Mouse (Mus musculus) adrenal gland, adult 2 months (tissue): ENCODE measurements around the gene Lysmd3. TPM values are rescaled to one million over a fixed set of nuclear protein-coding genes. Genes with fewer than 3 reads are reported as not detected.

Experiments
- DNase-seq: peaks from one replicate; pipeline ENCODE4 v3.0.0; 2021
- polyA plus RNA-seq: library from polyadenylated mRNA; depleted of rRNA; stranded (reverse); fragments of >200 nt; gene quantifications from 2 replicates; pipeline ENCODE4 v1.2.3, GENCODE M21; 2012; rRNA removed
- total RNA-seq, 2 experiments: library from RNA; stranded (reverse); gene quantifications; 2 replicates each; pipeline ENCODE4 v1.2.3; 2021

The Lysmd3 gene
- total and polyA plus RNA-seq, 3 experiments = 1.7 to 23.4 (median 21.3) TPM

DNA sequence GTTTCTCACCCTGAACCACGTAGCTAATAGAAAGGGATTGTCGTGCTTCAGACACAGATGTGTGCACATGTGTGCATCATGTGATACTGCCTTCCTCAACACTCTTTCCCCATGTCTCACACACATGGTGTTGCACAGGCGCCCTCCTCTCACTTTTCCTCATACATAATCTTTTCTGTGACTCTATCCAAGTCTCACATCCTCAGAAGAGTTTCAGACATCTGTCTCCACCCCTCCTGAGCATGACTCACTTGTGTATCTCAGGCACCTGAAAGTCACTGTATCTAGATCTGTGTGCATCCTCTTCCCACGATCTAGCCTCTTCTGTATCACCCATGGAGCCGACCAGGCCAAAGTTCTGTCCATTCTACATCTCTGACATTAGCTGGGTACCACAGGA is 10.2 kb downstream of the Lysmd3 start:
- DNase-seq = no peak

DNA sequence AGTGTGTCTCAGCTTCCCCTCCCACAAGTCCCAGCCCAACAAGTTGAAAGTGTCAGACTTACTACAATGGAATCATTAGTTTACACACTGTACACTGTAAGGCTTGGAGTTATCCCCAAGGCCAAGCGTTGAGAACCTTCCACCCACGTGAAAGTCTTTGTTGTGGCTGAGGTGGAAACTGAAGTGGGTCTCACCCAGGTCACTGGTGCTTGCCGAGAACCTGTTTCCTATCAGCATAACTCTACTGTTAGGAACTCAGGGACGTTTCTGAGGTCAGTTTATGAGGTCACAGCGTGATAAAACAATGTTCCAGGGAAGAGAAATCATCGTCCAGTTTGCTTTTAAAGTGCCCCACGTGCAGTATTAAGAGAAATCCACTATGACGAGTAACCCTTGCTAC is 17.9 kb downstream of the Lysmd3 start:
- DNase-seq = no peak

- DNase-seq = no peak
These were observed 25.6 kb downstream of the Lysmd3 start for GRCm38 (mm10) chr13:81683107-81683506.

- no peak for DNase-seq
These were observed 26.8 kb downstream of the Lysmd3 start for GRCm38 (mm10) chr13:81684258-81684657.

- DNase-seq = peak; percentile 17
These were observed 27.4 kb downstream of the Lysmd3 start for GRCm38 (mm10) chr13:81684884-81685283.

- no peak for DNase-seq
These were observed 32.1 kb downstream of the Lysmd3 start for GRCm38 (mm10) chr13:81689587-81689986.

GRCm38 (mm10) chr13:81690477-81690876 is 33.0 kb downstream of the Lysmd3 start:
- peak; percentile 14 for DNase-seq

GRCm38 (mm10) chr13:81691606-81692005 is 34.1 kb downstream of the Lysmd3 start:
- DNase-seq = peak; percentile 29

DNA sequence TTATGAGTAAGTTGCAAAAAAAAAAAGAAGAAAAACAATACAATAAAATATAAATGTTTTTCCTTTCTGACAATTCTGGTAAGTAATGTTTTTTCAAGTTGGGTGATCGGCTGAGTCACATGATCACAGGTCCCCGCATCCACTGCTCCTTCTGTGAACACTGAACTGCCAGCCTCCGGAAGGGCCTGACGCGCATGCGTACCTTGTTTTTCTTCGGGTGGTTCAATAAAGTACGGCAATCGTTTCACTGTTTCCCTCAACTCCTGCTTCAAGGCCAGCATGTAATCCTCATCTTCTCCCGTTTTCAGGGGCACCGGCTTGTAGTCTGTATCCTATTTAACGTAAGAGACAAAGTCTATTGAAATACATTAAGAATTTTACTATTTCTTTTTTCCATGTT is 37.0 kb downstream of the Lysmd3 start:
- no peak for DNase-seq

- no peak for DNase-seq
These were observed 45.7 kb downstream of the Lysmd3 start for GRCm38 (mm10) chr13:81703148-81703547.

DNA sequence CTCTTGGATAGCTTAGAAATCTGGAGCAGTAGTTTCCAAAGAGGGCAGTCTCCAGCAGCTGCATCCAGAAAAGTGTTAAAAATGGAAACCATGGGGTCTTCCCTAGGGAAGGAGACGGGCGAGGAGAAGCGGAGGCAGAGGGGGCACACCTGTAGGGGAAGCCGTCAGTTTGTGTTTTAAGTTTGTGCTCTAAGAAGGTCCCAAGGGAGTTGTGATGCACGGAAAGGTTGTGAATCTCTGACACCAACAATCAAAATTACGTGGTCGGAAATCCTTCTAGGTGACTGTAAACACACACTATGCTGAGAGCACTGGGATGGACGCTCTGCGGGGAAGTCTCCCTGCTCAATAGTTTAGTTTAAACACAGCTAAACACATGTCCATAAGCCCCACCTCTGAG is 46.2 kb downstream of the Lysmd3 start:
- DNase-seq = no peak

DNA sequence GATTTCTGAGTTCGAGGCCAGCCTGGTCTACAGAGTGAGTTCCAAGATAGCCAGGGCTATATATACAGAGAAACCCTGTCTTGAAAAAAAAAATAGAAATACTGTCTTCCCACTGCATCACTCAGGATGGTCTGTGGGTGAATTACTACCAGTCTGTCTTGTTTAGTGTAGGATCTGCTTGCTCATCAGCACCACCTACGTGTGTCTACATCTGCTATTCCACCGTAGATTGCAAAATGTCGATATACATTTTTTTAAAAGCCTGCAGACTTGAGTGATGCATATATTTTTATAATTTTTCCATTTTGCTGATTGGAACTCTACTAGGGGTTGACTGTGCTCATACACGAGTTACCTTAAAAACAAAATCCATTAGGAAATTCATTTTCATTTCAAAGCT is 48.8 kb downstream of the Lysmd3 start:
- no peak for DNase-seq

- DNase-seq = no peak
These were observed 52.3 kb downstream of the Lysmd3 start for GRCm38 (mm10) chr13:81709805-81710204.

DNA sequence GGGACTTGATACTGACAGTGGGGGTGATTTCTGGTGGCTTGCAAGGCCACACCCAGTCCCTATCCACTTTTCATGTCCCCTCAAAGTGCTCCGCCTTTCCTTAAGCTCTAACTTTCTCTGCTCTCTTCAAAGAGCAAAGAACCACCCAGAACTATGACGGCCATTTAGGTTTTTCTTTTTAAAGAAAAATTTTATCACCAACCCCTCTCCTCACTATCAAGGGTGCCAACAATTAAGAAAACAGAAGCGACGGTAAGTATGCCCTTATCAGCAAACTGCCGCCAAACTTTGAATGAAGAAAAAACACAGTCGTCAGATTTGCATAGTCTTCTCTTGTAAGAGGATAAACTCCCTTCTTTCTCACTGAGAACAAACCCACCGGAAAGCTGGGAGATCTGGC is 52.8 kb downstream of the Lysmd3 start:
- no peak for DNase-seq

- peak; percentile 98 for DNase-seq
These were observed 53.5 kb downstream of the Lysmd3 start, which contains the start of the genes Polr3g and Mblac2 for GRCm38 (mm10) chr13:81710775-81711545. Polr3g (minus strand) TSS chr13:81711013. Mblac2 (plus strand) TSS chr13:81711341.

DNA sequence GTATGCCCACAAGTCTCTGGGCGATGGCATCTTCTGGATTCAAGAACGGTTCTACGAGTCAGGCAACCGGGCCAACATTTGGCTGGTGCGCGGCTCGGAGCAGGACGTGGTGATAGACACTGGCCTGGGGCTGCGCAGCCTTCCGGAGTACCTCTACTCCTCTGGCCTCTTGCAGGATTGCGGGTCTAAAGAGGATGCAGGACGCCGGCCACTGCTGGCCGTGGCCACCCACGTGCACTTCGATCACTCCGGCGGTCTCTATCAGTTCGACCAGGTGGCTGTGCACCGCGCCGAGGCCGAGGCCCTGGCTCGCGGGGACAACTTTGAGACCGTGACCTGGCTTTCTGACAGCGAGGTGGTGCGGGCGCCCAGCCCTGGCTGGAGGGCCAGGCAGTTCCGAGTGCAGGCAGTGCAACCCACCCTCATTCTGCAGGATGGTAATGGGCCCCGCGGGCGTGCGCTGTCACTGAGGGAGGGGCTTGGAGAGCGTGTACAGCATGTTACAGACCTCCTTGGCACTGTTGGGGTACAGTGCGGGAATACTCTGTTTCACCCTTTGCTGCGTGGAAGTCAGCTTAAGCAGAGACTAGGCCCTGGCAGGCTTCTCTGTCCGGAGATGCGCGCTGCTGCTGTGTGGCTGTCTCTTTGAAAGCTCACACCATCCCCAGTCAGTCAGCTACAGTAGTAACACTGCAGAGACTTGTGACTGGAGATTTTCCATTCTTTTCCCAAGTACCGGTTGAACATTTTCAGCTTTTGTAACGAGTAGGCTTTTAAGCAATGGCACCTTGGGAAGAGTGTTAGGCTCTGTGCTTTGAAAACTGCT is 54.3 kb downstream of the Lysmd3 start:
- DNase-seq = no peak

GRCm38 (mm10) chr13:81713896-81714295 is 56.4 kb downstream of the Lysmd3 start:
- DNase-seq = no peak

Other genes with a start within 250 kb of the Lysmd3 start
- gene Adgrv1, start 24.5 kb upstream of the Lysmd3 start, total RNA-seq = 1 to 10 TPM; 1.2 to 2.0 TPM
- gene Adgrv1, start 24.5 kb upstream of the Lysmd3 start, polyA plus RNA-seq = 0.58 and 0.79 TPM in 2 replicates
- gene Polr3g, start 53.4 kb downstream of the Lysmd3 start, total RNA-seq = 1 to 10 TPM; 4.5 to 6.6 TPM
- gene Polr3g, start 53.4 kb downstream of the Lysmd3 start, polyA plus RNA-seq = 1.4 TPM in 2 replicates
- gene Mblac2, start 53.7 kb downstream of the Lysmd3 start, total RNA-seq = 10 to 100 TPM; 10.6 to 12.4 TPM
- 5.6 and 5.7 TPM in 2 replicates for gene Mblac2, start 53.7 kb downstream of the Lysmd3 start, polyA plus RNA-seq
- 100 to 1,000 TPM; 116 to 135 TPM for gene Cetn3, start 125.4 kb downstream of the Lysmd3 start, total RNA-seq
- 0.48 and 0.77 TPM in 2 replicates for gene Cetn3, start 125.4 kb downstream of the Lysmd3 start, polyA plus RNA-seq